Mouse (Mus musculus) liver, postnatal 0 days (tissue): Measurements from ENCODE around the gene Ttbk2. TPM values are rescaled to one million over a fixed set of nuclear protein-coding genes. Genes with fewer than 3 reads are reported as not detected.

ENCODE experiments used
- ATAC-seq: fragments of 200-750 bp; cut with Nextera tagmentation; 2 replicates; pipeline ENCODE4 v1.8.0; 2017; ENCODE audit warnings: mild to moderate bottlenecking, moderate library complexity
- DNase-seq: peaks from one replicate; pipeline ENCODE4 v3.0.0-alpha.2; 2016
- H3K27ac ChIP-seq: fragments of 300-500 bp; sonication (generic); 2 replicates; pipeline ENCODE4 v1.5.1; 2014; ENCODE audit warnings: antibody characterized with exemption, moderate library complexity, mild to moderate bottlenecking, low read depth
- H3K27me3 ChIP-seq: fragments of 300-500 bp; sonication (generic); 2 replicates; pipeline ENCODE4 v1.6.1; 2014; ENCODE audit warnings: low read length, control low read depth, mixed read lengths; ENCODE audit not compliant: insufficient read depth
- H3K36me3 ChIP-seq: fragments of 300-500 bp; sonication (generic); replicated peaks from 2 replicates; pipeline ENCODE4 v1.6.1; 2014; ENCODE audit warnings: mild to moderate bottlenecking, control low read depth, low read length, moderate library complexity, mixed read lengths; ENCODE audit not compliant: insufficient read depth
- H3K4me1 ChIP-seq: fragments of 300-500 bp; sonication (generic); 2 replicates; pipeline ENCODE4 v1.6.1; 2014; ENCODE audit warnings: antibody characterized with exemption, mild to moderate bottlenecking, control low read depth; ENCODE audit not compliant: insufficient read depth
- H3K4me2 ChIP-seq: fragments of 300-500 bp; sonication (generic); 2 replicates; pipeline ENCODE4 v1.6.1; 2014; ENCODE audit warnings: low read depth, mild to moderate bottlenecking, low read length, moderate library complexity, mixed read lengths
- H3K4me3 ChIP-seq: fragments of 300-500 bp; sonication (generic); 2 replicates; pipeline ENCODE4 v1.5.1; 2014; ENCODE audit warnings: low read depth, low read length
- H3K9ac ChIP-seq: fragments of 300-500 bp; sonication (generic); replicated peaks from 2 replicates; pipeline ENCODE4 v1.6.1; 2014; ENCODE audit warnings: mild to moderate bottlenecking, moderate library complexity
- H3K9me3 ChIP-seq: fragments of 300-500 bp; sonication (generic); 2 replicates; pipeline ENCODE4 v1.6.1; 2016; ENCODE audit warnings: mild to moderate bottlenecking, control low read depth, low read length, mixed read lengths
- CTCF ChIP-seq: sonication (generic); IDR thresholded peaks from 2 replicates; pipeline ENCODE4 v1.5.1; 2016; ENCODE audit warnings: antibody characterized with exemption, low read depth
- EP300 ChIP-seq: IDR thresholded peaks from 2 replicates; pipeline ENCODE4 v1.6.1; 2016; ENCODE audit warnings: antibody characterized with exemption, low read depth, mild to moderate bottlenecking
- WGBS: fragments of 180-500 bp; shearing (Covaris S2); extraction: QIAGEN DNeasy Blood & Tissue Kit; methylation state at CpG from one replicate; pipeline ENCODE4 v1.1.7; 2014; ENCODE audit not compliant: insufficient replicate concordance; 5-methylcytosine and 5-hydroxymethylcytosine counted together
- polyA plus RNA-seq: library from polyadenylated mRNA; unstranded; fragments of >200 nt; fragmentation: Nextera tagmentation; extraction: Ambion mirVana; gene quantifications from 2 replicates; pipeline ENCODE4 v1.2.1, GENCODE M21; 2015

The Ttbk2 gene
- polyA plus RNA-seq, 1 experiment from 2014 or later = 0.67 TPM

- DNase-seq (no peak), ATAC-seq (no peak)
- Histone ChIP-seq H3K4me3 (no peak overlapping the region), H3K9ac (no peak overlapping the region), H3K27me3 (no peaks in the 10 kb centered on the region), H3K4me2 (no peak overlapping the region), H3K36me3 (peaks cover 89% of the 10 kb centered on the region), H3K27ac (no peak overlapping the region), H3K4me1 (peaks cover 6% of the 10 kb centered on the region), H3K9me3 (no peaks in the 10 kb centered on the region)
- no peak for TF ChIP-seq CTCF
- no peak for TF ChIP-seq EP300
- WGBS = 92% methylated on average over 6 of the region's 6 CpGs
Measured at GRCm38 (mm10) chr2:120720821-120721220, 129.6 kb downstream of the Ttbk2 start.

- H3K27me3 ChIP-seq = no peaks in the 10 kb centered on the region
- TF ChIP-seq CTCF = no peak
- no peak for TF ChIP-seq EP300
- H3K27ac ChIP-seq = no peak overlapping the region
- no peak overlapping the region for H3K4me3 ChIP-seq
- no peaks in the 10 kb centered on the region for H3K9me3 ChIP-seq
- H3K36me3 ChIP-seq = peaks cover 82% of the 10 kb centered on the region
- WGBS = 86% methylated on average over 8 of the region's 8 CpGs
- no peak for ATAC-seq
- no peak overlapping the region for H3K4me2 ChIP-seq
- no peak for DNase-seq
- no peak overlapping the region for H3K9ac ChIP-seq
- H3K4me1 ChIP-seq = no peaks in the 10 kb centered on the region
Measured at GRCm38 (mm10) chr2:120718496-120718895, 131.9 kb downstream of the Ttbk2 start.

DNA sequence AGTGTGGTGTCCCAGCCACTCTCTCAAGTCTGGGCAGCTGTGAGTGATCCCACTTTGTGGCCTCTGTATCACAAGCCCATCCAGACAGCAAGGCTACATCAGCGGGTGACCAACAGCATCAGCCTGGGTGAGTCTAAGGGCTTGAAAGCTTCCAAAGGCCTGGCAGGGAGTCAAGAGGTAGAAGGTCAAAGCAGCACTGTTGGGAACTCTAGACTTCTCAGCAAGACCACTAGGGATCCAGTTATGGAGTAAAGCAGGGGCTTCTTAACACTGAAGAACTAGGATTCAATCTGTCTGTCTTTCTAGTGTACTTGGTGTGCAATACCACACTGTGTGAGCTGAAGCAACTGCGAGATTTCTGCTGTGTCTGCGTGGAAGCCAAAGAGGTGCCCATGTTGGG lies 137.0 kb downstream of the Ttbk2 start:
- no peaks in the 10 kb centered on the region for H3K4me1 ChIP-seq
- no peak for ATAC-seq
- no peaks in the 10 kb centered on the region for H3K27me3 ChIP-seq
- H3K9me3 ChIP-seq = no peaks in the 10 kb centered on the region
- no peak for DNase-seq
- WGBS = 91% methylated on average over 3 of the region's 3 CpGs
- no peak overlapping the region for H3K27ac ChIP-seq
- H3K4me2 ChIP-seq = no peak overlapping the region
- no peak overlapping the region for H3K4me3 ChIP-seq
- H3K9ac ChIP-seq = no peak overlapping the region
- TF ChIP-seq CTCF (no peak), EP300 (no peak)
- H3K36me3 ChIP-seq = peaks cover 43% of the 10 kb centered on the region

DNA sequence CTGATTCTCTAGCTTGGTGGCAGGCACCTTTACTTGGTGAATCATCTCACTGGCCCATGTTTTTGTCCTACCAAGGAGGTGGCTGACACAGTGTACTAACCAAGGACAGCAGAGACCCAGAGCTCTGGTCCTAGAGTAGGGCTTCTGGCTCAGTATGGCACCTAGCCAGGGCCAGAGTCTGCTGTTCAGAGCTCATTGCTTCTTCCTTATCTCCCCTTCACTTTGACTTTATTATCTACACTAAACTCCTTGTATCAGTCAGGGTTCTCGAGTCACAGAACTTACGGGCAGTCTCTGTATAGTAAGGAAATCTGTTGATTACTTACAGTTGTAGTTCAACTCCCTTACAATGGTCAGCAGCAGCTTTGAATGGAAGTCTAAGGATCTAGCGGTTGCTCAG lies 139.5 kb downstream of the Ttbk2 start:
- H3K9ac ChIP-seq = no peak overlapping the region
- H3K36me3 ChIP-seq = peaks cover 20% of the 10 kb centered on the region
- H3K4me1 ChIP-seq = no peaks in the 10 kb centered on the region
- H3K27ac ChIP-seq = no peak overlapping the region
- 66% methylated on average over 3 of the region's 3 CpGs for WGBS
- H3K9me3 ChIP-seq = no peaks in the 10 kb centered on the region
- no peak for TF ChIP-seq CTCF
- no peak for TF ChIP-seq EP300
- DNase-seq (no peak), ATAC-seq (no peak)
- H3K4me3 ChIP-seq = no peak overlapping the region
- H3K27me3 ChIP-seq = no peaks in the 10 kb centered on the region
- no peak overlapping the region for H3K4me2 ChIP-seq

DNA sequence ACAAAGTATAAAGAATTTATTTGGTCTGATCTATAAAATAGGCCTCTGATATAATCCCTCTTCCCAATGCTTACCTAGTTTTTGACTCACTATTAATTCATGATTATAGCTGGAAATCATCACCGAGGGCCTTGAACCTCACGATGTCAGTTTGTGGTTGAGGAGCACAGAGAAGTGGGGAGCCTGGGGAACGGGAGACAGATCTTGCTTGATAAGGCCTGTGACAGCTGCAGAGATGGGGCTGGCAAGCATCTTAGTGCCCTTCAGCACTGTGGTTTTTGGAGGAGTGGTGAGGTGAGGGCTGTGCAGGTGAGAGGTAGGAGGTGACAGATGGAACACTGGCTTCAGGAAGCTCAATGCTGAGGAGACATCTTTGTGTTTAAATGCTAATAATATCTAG lies 140.2 kb downstream of the Ttbk2 start:
- WGBS = 41% methylated on average over 3 of the region's 3 CpGs
- Histone ChIP-seq H3K9me3 (no peaks in the 10 kb centered on the region), H3K27me3 (no peaks in the 10 kb centered on the region), H3K4me3 (no peak overlapping the region), H3K4me1 (no peaks in the 10 kb centered on the region), H3K36me3 (peaks cover 20% of the 10 kb centered on the region), H3K4me2 (no peak overlapping the region), H3K9ac (no peak overlapping the region), H3K27ac (no peak overlapping the region)
- ATAC-seq (no peak), DNase-seq (no peak)
- TF ChIP-seq CTCF (no peak), EP300 (no peak)

DNA sequence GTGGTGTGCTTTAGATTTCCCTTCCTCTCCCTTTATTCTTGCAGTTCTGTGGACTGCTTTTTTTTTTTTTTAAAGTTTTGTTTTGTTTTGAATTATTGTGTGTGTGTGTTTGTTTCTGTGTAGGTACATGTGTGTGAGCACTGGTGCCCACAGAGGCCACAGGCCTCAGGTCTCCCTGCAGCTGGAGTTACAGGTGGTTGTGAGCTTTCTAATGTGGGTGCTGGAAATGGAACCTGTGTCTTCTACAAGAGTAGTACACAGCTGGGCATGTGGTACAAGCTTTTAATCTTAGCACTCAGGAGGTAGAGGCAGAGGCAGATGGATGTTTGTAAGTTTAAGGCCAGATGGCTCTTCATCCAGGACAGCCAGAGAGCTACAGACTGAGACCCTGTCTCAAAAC lies 143.4 kb downstream of the Ttbk2 start:
- no peak for ATAC-seq

DNA sequence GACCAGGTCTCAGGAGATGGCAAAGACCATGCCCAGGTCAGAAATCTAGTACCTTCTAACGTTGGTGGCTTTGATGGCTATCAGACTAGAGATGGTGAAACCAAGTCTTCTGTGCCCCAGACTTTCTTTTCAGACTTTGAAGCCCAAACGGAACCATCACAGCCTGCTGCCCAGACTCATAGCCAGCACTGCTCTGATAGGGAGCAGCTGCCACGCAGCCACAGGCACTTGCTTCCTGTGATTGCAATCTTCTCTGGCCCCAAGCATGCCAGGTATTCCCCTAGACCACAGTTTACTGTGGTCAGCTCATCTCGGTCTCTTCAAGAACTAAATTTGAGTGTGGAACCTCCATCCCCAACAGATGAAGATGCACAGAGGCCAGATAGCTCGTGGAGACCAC lies 147.7 kb downstream of the Ttbk2 start:
- Histone ChIP-seq H3K9ac (no peak overlapping the region), H3K4me3 (no peak overlapping the region), H3K4me2 (no peak overlapping the region), H3K9me3 (no peaks in the 10 kb centered on the region), H3K27ac (no peak overlapping the region), H3K4me1 (no peaks in the 10 kb centered on the region), H3K36me3 (no peaks in the 10 kb centered on the region; the same call in 1 of the 2 replicates), H3K27me3 (no peaks in the 10 kb centered on the region)
- TF ChIP-seq CTCF (no peak), EP300 (no peak)
- ATAC-seq = no peak
- WGBS = 42% methylated on average over 5 of the region's 5 CpGs
- DNase-seq = no peak

More for the DNA sequence above, 143.4 kb downstream of the Ttbk2 start:
- H3K36me3 ChIP-seq = no peaks in the 10 kb centered on the region
- no peak overlapping the region for H3K4me2 ChIP-seq
- no peak overlapping the region for H3K27ac ChIP-seq
- H3K27me3 ChIP-seq = no peaks in the 10 kb centered on the region
- H3K4me1 ChIP-seq = no peaks in the 10 kb centered on the region
- H3K9ac ChIP-seq = no peak overlapping the region
- no peak overlapping the region for H3K4me3 ChIP-seq
- no peaks in the 10 kb centered on the region for H3K9me3 ChIP-seq
- no peak for DNase-seq
- TF ChIP-seq CTCF = no peak
- TF ChIP-seq EP300 = no peak
